Mouse (Mus musculus) midbrain, embryonic 15.5 days (tissue): ENCODE data around the gene Nuak1. TPM values are rescaled to one million over a fixed set of nuclear protein-coding genes. Genes with fewer than 3 reads are reported as not detected.

ENCODE experiments used
- ATAC-seq: fragments of 200-750 bp; cut with Nextera tagmentation; replicated peaks from 2 replicates; pipeline ENCODE4 v1.8.0; 2017; ENCODE audit warnings: moderate TSS enrichment
- H3K27ac ChIP-seq: fragments of 300-500 bp; sonication (generic); 2 replicates; pipeline ENCODE4 v1.5.1; 2015; ENCODE audit warnings: mild to moderate bottlenecking, inconsistent platforms
- H3K27me3 ChIP-seq: fragments of 300-500 bp; sonication (generic); replicated peaks from 2 replicates; pipeline ENCODE4 v1.6.1; 2015; ENCODE audit warnings: inconsistent platforms
- H3K36me3 ChIP-seq: fragments of 300-500 bp; sonication (generic); replicated peaks from 2 replicates; pipeline ENCODE4 v1.6.1; 2015; ENCODE audit warnings: inconsistent platforms
- H3K4me1 ChIP-seq: fragments of 300-500 bp; sonication (generic); 2 replicates; pipeline ENCODE4 v1.6.1; 2015; ENCODE audit warnings: inconsistent platforms
- H3K4me2 ChIP-seq: fragments of 300-500 bp; sonication (generic); 2 replicates; pipeline ENCODE4 v1.6.1; 2015; ENCODE audit warnings: inconsistent platforms, mild to moderate bottlenecking, moderate library complexity
- H3K4me3 ChIP-seq: fragments of 300-500 bp; sonication (generic); 2 replicates; pipeline ENCODE4 v1.5.1; 2015; ENCODE audit warnings: mild to moderate bottlenecking, inconsistent platforms
- H3K9ac ChIP-seq: fragments of 300-500 bp; sonication (generic); 2 replicates; pipeline ENCODE4 v1.6.1; 2015; ENCODE audit warnings: mild to moderate bottlenecking, inconsistent platforms
- H3K9me3 ChIP-seq: fragments of 300-500 bp; sonication (generic); 2 replicates; pipeline ENCODE4 v1.6.1; 2016; ENCODE audit warnings: inconsistent platforms
- WGBS: fragments of 180-500 bp; shearing (Covaris S2); methylation state at CpG from one replicate; pipeline ENCODE4 v1.1.7; 2015; ENCODE audit warnings: mixed read lengths; 5-methylcytosine and 5-hydroxymethylcytosine counted together
- polyA plus RNA-seq: library from polyadenylated mRNA; unstranded; fragments of >200 nt; fragmentation: Nextera tagmentation; extraction: Ambion mirVana; gene quantifications from 2 replicates; pipeline ENCODE4 v1.2.1, GENCODE M21; 2015

Gene Nuak1
- polyA plus RNA-seq, 1 experiment from 2014 or later, result 5.0 TPM

- Histone ChIP-seq H3K4me2 (no peak overlapping the region), H3K27me3 (no peaks in the 10 kb centered on the region), H3K9ac (no peak overlapping the region), H3K9me3 (no peaks in the 10 kb centered on the region), H3K4me3 (no peak overlapping the region), H3K36me3 (no peaks in the 10 kb centered on the region), H3K4me1 (peaks cover 46% of the 10 kb centered on the region), H3K27ac (no peak overlapping the region)
- ATAC-seq, result no peak
- 80% methylated on average over 8 of the region's 8 CpGs for WGBS
Measured at GRCm38 (mm10) chr10:84395885-84396659, 44.3 kb downstream of the Nuak1 start.

GRCm38 (mm10) chr10:84395259-84395658, 45.1 kb downstream of the Nuak1 start:
- 86% methylated on average over 5 of the region's 5 CpGs for whole genome bisulfite sequencing
- Histone ChIP-seq H3K36me3 (no peaks in the 10 kb centered on the region), H3K9me3 (no peaks in the 10 kb centered on the region), H3K9ac (no peak overlapping the region), H3K27ac (no peak overlapping the region), H3K27me3 (no peaks in the 10 kb centered on the region), H3K4me2 (no peak overlapping the region), H3K4me3 (no peak overlapping the region), H3K4me1 (peaks cover 38% of the 10 kb centered on the region)
- ATAC-seq, result no peak

- H3K9ac ChIP-seq, result no peak overlapping the region
- H3K4me1 ChIP-seq, result peaks cover 29% of the 10 kb centered on the region
- no peaks in the 10 kb centered on the region for H3K9me3 ChIP-seq
- no peaks in the 10 kb centered on the region for H3K27me3 ChIP-seq
- H3K27ac ChIP-seq, result no peak overlapping the region
- WGBS, result 79% methylated on average over 12 of the region's 12 CpGs
- H3K36me3 ChIP-seq, result no peaks in the 10 kb centered on the region
- no peak overlapping the region for H3K4me2 ChIP-seq
- no peak for ATAC-seq
- H3K4me3 ChIP-seq, result no peak overlapping the region
Measured at GRCm38 (mm10) chr10:84393881-84394280, 46.5 kb downstream of the Nuak1 start.

- Histone ChIP-seq H3K4me3 (no peak overlapping the region), H3K9ac (no peak overlapping the region), H3K27ac (no peak overlapping the region)
Measured at GRCm38 (mm10) chr10:84393405-84393804, 47.0 kb downstream of the Nuak1 start.

GRCm38 (mm10) chr10:84392723-84393081, 47.7 kb downstream of the Nuak1 start:
- Histone ChIP-seq H3K9ac (no peak overlapping the region), H3K4me3 (no peak overlapping the region), H3K4me1 (peaks cover 41% of the 10 kb centered on the region), H3K27me3 (no peaks in the 10 kb centered on the region), H3K4me2 (no peak overlapping the region), H3K9me3 (no peaks in the 10 kb centered on the region), H3K27ac (peak overlapping the region; percentile 36; the same call in 1 of the 2 replicates), H3K36me3 (no peaks in the 10 kb centered on the region)
- ATAC-seq, result peak; percentile 28; the same call in 1 of the 2 replicates
- WGBS, result 53% methylated on average over 3 of the region's 3 CpGs

More at GRCm38 (mm10) chr10:84393405-84393804, 47.0 kb downstream of the Nuak1 start:
- Histone ChIP-seq H3K27me3 (no peaks in the 10 kb centered on the region), H3K4me1 (peaks cover 34% of the 10 kb centered on the region), H3K9me3 (no peaks in the 10 kb centered on the region), H3K4me2 (no peak overlapping the region), H3K36me3 (no peaks in the 10 kb centered on the region)
- WGBS, result 79% methylated on average over 9 of the region's 9 CpGs
- no peak for ATAC-seq

- Histone ChIP-seq H3K27me3 (no peaks in the 10 kb centered on the region), H3K36me3 (no peaks in the 10 kb centered on the region), H3K4me1 (peaks cover 46% of the 10 kb centered on the region), H3K27ac (peak overlapping the region; percentile 36; the same call in 1 of the 2 replicates), H3K4me3 (no peak overlapping the region), H3K9me3 (no peaks in the 10 kb centered on the region), H3K4me2 (no peak overlapping the region), H3K9ac (no peak overlapping the region)
- ATAC-seq, result no peak
- WGBS, result 20% methylated on average over 14 of the region's 14 CpGs
Measured at GRCm38 (mm10) chr10:84392027-84392722, 48.2 kb downstream of the Nuak1 start.

- H3K27me3 ChIP-seq, result no peaks in the 10 kb centered on the region
- H3K4me1 ChIP-seq, result peaks cover 61% of the 10 kb centered on the region
Measured at GRCm38 (mm10) chr10:84389707-84390106, 50.7 kb downstream of the Nuak1 start.

GRCm38 (mm10) chr10:84388357-84389141, 51.8 kb downstream of the Nuak1 start:
- 53% methylated on average over 22 of the region's 22 CpGs for WGBS
- ATAC-seq, result no peak
- peaks cover 60% of the 10 kb centered on the region for H3K4me1 ChIP-seq
- H3K36me3 ChIP-seq, result no peaks in the 10 kb centered on the region
- H3K4me2 ChIP-seq, result no peak overlapping the region
- no peak overlapping the region for H3K4me3 ChIP-seq
- peak overlapping the region; percentile 4; the same call in 1 of the 2 replicates for H3K9ac ChIP-seq
- H3K27me3 ChIP-seq, result no peaks in the 10 kb centered on the region
- no peaks in the 10 kb centered on the region for H3K9me3 ChIP-seq
- H3K27ac ChIP-seq, result peak overlapping the region; percentile 18

More at GRCm38 (mm10) chr10:84389707-84390106, 50.7 kb downstream of the Nuak1 start:
- no peak overlapping the region for H3K4me2 ChIP-seq
- 66% methylated on average over 5 of the region's 5 CpGs for WGBS
- no peaks in the 10 kb centered on the region for H3K9me3 ChIP-seq
- no peaks in the 10 kb centered on the region for H3K36me3 ChIP-seq
- no peak overlapping the region for H3K27ac ChIP-seq
- H3K4me3 ChIP-seq, result no peak overlapping the region
- no peak overlapping the region for H3K9ac ChIP-seq
- no peak for ATAC-seq

- Histone ChIP-seq H3K4me2 (no peak overlapping the region), H3K9me3 (no peaks in the 10 kb centered on the region), H3K4me1 (peaks cover 58% of the 10 kb centered on the region), H3K4me3 (no peak overlapping the region), H3K36me3 (no peaks in the 10 kb centered on the region), H3K9ac (no peak overlapping the region), H3K27ac (peak overlapping the region; percentile 18), H3K27me3 (no peaks in the 10 kb centered on the region)
- WGBS, result 35% methylated on average over 4 of the region's 4 CpGs
- no peak for ATAC-seq
Measured at GRCm38 (mm10) chr10:84387338-84387737, 53.1 kb downstream of the Nuak1 start.

- no peak overlapping the region for H3K27ac ChIP-seq
- H3K9ac ChIP-seq, result no peak overlapping the region
- peaks cover 55% of the 10 kb centered on the region for H3K4me1 ChIP-seq
- no peaks in the 10 kb centered on the region for H3K9me3 ChIP-seq
- no peak for ATAC-seq
- H3K4me2 ChIP-seq, result no peak overlapping the region
- H3K27me3 ChIP-seq, result no peaks in the 10 kb centered on the region
- 57% methylated on average over 13 of the region's 13 CpGs for WGBS
- no peaks in the 10 kb centered on the region for H3K36me3 ChIP-seq
- no peak overlapping the region for H3K4me3 ChIP-seq
Measured at GRCm38 (mm10) chr10:84386625-84387242, 53.7 kb downstream of the Nuak1 start.

- 0 out of 2 replicates have a peak, but pooled peaks have one; percentile 30 for ATAC-seq
- Histone ChIP-seq H3K36me3 (no peaks in the 10 kb centered on the region), H3K4me1 (peaks cover 55% of the 10 kb centered on the region), H3K4me2 (no peak overlapping the region), H3K4me3 (no peak overlapping the region), H3K27ac (no peak overlapping the region), H3K27me3 (no peaks in the 10 kb centered on the region), H3K9me3 (no peaks in the 10 kb centered on the region), H3K9ac (no peak overlapping the region)
- 60% methylated on average over 3 of the region's 3 CpGs for WGBS
Measured at GRCm38 (mm10) chr10:84386214-84386613, 54.2 kb downstream of the Nuak1 start.

- no peak overlapping the region for H3K27ac ChIP-seq
- H3K27me3 ChIP-seq, result no peaks in the 10 kb centered on the region
- no peak overlapping the region for H3K9ac ChIP-seq
- no peak overlapping the region for H3K4me3 ChIP-seq
- H3K4me2 ChIP-seq, result no peak overlapping the region
- peaks cover 55% of the 10 kb centered on the region for H3K4me1 ChIP-seq
- 77% methylated on average over 9 of the region's 9 CpGs for WGBS
- no peak for ATAC-seq
- H3K9me3 ChIP-seq, result no peaks in the 10 kb centered on the region
- H3K36me3 ChIP-seq, result no peaks in the 10 kb centered on the region
Measured at GRCm38 (mm10) chr10:84384761-84385160, 55.6 kb downstream of the Nuak1 start.
